Mouse (Mus musculus): ENCODE data around the gene Ctsh. TPM values are rescaled to one million over a fixed set of nuclear protein-coding genes. Genes with fewer than 3 reads are reported as not detected.
"Not testable (repeated sequence)": the region's sequence is repeated elsewhere in the genome, so short reads cannot be mapped to it uniquely, and the experiment has no call there.

The Ctsh gene
- polyA plus RNA-seq, 1 experiment: 300 TPM

DNA sequence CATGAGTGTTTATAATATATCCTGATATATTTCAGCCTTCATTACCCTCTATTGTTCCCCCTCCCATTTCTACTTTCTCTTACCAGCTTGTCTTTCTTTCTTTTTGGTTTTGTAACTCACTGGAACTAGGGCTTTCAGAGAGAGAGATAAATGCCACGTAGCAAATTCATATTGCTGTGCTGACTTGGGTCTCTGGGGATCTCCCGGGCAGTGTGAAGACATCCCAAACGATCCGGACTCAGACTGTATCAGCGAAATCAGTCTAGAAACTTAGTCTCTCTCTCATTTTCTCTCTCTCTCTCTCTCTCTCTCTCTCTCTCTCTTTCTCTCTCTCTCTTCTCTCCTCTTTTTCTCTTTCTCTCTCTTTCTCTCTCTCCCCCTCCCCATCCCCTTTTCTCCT is 1.5 kb downstream of the Ctsh start:
- Histone ChIP-seq H3K4me1 (ENCODE audit: control insufficient read depth, insufficient read depth, low read length) (peaks cover 19% of the 10 kb centered on the region), H3K27ac (ENCODE audit: insufficient read depth, low read depth, low read length) (no peak overlapping the region), H3K4me3 (ENCODE audit: insufficient read depth, low read length) (no peak overlapping the region)
- TF ChIP-seq CTCF (IDR thresholded peaks at IDR 0.05; ENCODE audit: low read depth, low read length): no peak
- no peak for TF ChIP-seq POLR2A (IDR thresholded peaks at IDR 0.05; ENCODE audit: borderline replicate concordance, low read depth, low read length)

DNA sequence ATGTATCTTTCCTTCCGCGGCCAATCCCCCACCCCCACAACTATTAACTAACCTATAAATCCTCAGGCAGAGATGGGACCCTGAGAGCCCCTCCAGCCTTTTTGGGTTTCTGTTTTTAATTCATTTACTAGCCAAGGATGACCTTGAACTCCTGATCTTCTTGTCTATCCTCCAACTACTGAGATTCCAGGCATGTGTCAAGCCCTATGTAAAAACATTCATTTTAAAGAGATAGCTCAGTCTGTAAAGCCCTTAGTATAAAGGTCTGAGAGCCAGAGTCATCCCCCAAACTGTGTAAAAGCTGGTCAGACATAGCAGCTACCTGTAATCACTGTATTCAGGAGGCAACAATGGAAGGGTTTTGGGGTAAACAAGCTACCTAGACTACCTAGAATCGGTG is 2.0 kb downstream of the Ctsh start:
- H3K4me1 ChIP-seq (ENCODE audit: control insufficient read depth, insufficient read depth, low read length): peaks cover 22% of the 10 kb centered on the region
- no peak overlapping the region for H3K27ac ChIP-seq (ENCODE audit: insufficient read depth, low read depth, low read length)
- no peak overlapping the region for H3K4me3 ChIP-seq (ENCODE audit: insufficient read depth, low read length)
- TF ChIP-seq POLR2A (IDR thresholded peaks at IDR 0.05; ENCODE audit: borderline replicate concordance, low read depth, low read length) (no peak), CTCF (IDR thresholded peaks at IDR 0.05; ENCODE audit: low read depth, low read length) (no peak)

DNA sequence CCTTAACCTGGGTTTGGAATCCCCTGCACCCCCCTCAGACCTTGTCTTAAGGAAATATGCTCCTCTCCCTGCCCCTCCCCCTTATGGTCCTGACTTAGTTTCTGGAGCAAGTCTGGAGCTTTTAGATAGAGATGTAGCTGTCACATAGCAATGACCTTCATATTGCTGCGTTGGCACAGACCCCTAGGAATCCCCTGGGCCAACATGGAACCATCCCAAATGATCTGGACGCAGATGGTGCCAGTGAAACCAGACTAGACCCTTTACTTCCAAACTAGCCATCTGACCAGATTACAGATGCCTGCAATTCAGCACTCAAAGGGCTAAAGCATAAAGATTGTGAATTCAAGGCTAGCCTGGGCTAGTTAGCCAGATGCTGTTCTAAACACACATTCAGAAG is 2.8 kb downstream of the Ctsh start:
- Histone ChIP-seq H3K4me1 (ENCODE audit: control insufficient read depth, insufficient read depth, low read length) (peaks cover 22% of the 10 kb centered on the region), H3K27ac (ENCODE audit: insufficient read depth, low read depth, low read length) (no peak overlapping the region), H3K4me3 (ENCODE audit: insufficient read depth, low read length) (no peak overlapping the region)
- TF ChIP-seq CTCF (IDR thresholded peaks at IDR 0.05; ENCODE audit: low read depth, low read length): no peak
- TF ChIP-seq POLR2A (IDR thresholded peaks at IDR 0.05; ENCODE audit: borderline replicate concordance, low read depth, low read length): no peak

DNA sequence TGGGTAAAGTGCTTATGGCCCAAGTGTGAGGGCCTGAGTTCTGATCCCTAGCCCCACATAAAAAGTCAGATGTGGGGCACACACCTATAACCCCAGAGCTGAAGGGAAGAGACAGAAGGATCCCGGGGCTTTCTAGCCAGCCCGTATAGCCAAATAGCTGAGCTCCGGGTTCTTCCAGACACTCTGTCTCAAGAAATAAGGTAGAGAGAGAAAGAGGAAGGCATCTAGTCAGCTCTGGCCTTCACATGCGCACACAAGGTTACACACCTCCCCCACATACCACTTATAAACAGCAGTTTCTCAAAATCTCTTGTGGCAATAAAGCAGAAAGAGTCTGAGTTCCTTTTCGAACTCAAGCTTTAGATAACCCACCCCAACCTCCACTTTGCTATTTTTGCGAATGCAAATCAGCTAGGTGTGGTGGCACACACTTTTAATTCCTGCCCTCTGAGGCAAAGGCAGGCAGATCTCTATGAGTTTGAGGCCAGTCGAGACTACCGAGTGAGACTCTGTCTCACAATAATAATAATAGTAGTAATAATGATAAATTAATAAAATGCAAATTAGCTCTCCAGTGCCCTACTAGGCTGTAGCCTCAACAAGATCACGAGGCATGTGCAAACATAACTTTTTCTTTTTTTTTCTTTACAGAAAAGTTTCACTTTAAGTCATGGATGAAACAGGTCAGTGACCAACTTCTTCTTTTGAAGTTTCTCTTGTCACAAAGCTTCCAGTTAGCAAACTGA is 6.0 kb downstream of the Ctsh start:
- Histone ChIP-seq H3K27ac (ENCODE audit: insufficient read depth, low read depth, low read length) (0 out of 2 replicates have a peak overlapping the region, but pooled peaks have one; percentile 11), H3K4me1 (ENCODE audit: control insufficient read depth, insufficient read depth, low read length) (peaks cover 19% of the 10 kb centered on the region), H3K4me3 (ENCODE audit: insufficient read depth, low read length) (no peak overlapping the region)
- no peak for TF ChIP-seq CTCF (IDR thresholded peaks at IDR 0.05; ENCODE audit: low read depth, low read length)
- TF ChIP-seq POLR2A (IDR thresholded peaks at IDR 0.05; ENCODE audit: borderline replicate concordance, low read depth, low read length): no peak

DNA sequence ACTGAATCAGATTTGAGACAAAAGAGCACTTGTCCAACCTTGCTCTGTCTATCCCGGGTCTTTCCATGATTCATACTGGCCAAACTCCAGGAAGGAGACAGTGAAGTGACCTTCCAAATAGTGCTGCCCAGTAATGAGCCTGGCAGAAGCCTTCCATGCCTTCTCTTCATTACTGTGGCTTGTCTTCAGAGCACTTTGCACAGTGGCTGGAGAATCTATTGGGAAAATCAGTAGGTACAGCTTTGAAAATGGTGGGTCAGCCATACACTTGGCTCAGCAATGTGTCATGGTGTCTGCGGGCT is 6.6 kb downstream of the Ctsh start:
- no peak overlapping the region for H3K4me3 ChIP-seq (ENCODE audit: insufficient read depth, low read length)
- TF ChIP-seq POLR2A (IDR thresholded peaks at IDR 0.05; ENCODE audit: borderline replicate concordance, low read depth, low read length) (no peak), CTCF (IDR thresholded peaks at IDR 0.05; ENCODE audit: low read depth, low read length) (no peak)
- peaks cover 17% of the 10 kb centered on the region for H3K4me1 ChIP-seq (ENCODE audit: control insufficient read depth, insufficient read depth, low read length)
- H3K27ac ChIP-seq (ENCODE audit: insufficient read depth, low read depth, low read length): 0 out of 2 replicates have a peak overlapping the region, but pooled peaks have one; percentile 6

DNA sequence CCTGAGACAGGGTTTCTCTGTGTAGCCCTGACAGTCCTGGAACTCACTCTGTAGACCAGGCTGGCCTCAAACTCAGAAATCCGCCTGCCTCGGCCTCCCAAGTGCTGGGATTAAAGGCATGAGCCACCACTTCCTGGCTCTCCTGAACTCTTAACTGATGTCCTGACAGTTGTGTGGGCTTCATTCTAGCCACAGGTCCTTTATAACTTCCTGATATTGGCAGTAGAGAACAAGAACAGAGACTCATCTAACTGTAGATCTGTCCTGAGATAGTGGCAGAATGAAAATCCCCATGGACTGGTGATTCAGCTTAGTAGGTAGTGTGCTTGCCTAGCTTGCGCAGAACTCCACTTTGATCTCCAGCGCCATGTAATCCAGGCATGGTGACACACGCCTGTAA is 7.0 kb downstream of the Ctsh start:
- not testable (repeated sequence) for H3K4me3 ChIP-seq (ENCODE audit: insufficient read depth, low read length); H3K27ac ChIP-seq (ENCODE audit: insufficient read depth, low read depth, low read length)
- H3K4me1 ChIP-seq (ENCODE audit: control insufficient read depth, insufficient read depth, low read length): peaks cover 17% of the 10 kb centered on the region

DNA sequence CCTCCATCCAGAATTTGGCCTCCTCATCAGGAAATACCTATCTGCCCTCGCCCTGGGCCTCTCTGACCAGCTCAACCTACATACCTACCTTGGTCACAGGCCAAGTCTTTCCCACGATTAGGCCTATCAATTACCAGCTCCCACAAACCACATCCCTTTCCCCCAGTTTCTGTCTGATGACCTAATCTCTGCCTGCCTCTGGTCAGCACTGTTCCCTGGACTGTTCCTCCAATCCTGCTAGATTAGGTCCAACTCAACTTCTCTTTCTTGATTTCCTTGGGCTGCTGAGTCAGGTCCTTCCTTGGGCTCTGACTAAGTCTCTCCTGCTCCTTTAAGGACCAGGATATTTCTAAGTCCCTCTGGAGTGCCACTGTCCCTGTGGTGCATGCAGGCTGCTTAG is 13.4 kb downstream of the Ctsh start:
- no peak overlapping the region for H3K4me3 ChIP-seq (ENCODE audit: insufficient read depth, low read length)
- H3K4me1 ChIP-seq (ENCODE audit: control insufficient read depth, insufficient read depth, low read length): peaks cover 9% of the 10 kb centered on the region
- H3K27ac ChIP-seq (ENCODE audit: insufficient read depth, low read depth, low read length): no peak overlapping the region
- TF ChIP-seq POLR2A (IDR thresholded peaks at IDR 0.05; ENCODE audit: borderline replicate concordance, low read depth, low read length): no peak
- TF ChIP-seq CTCF (IDR thresholded peaks at IDR 0.05; ENCODE audit: low read depth, low read length): no peak

DNA sequence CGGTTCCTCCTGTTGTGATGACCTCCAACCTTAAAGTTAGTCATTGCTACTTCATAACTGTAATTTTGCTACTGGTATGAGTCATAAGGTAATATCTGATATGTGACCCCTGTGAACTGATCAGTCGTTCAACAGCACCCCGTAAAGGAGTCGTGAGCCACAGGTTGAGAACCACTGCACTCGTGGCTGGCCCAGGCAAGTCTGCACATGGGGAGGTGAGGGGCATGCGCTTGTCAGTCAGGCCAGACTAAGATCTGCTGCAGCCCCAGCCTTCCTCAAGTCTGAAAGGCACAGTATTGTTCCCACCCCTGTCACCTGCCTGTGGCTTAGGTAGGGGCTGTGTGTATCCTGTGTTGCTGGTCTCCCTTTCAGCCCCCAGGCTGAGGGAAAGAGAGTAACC is 14.8 kb downstream of the Ctsh start:
- Histone ChIP-seq H3K4me3 (ENCODE audit: insufficient read depth, low read length) (no peak overlapping the region), H3K4me1 (ENCODE audit: control insufficient read depth, insufficient read depth, low read length) (peaks cover 9% of the 10 kb centered on the region), H3K27ac (ENCODE audit: insufficient read depth, low read depth, low read length) (no peak overlapping the region)
- TF ChIP-seq POLR2A (IDR thresholded peaks at IDR 0.05; ENCODE audit: borderline replicate concordance, low read depth, low read length): no peak
- TF ChIP-seq CTCF (IDR thresholded peaks at IDR 0.05; ENCODE audit: low read depth, low read length): no peak

DNA sequence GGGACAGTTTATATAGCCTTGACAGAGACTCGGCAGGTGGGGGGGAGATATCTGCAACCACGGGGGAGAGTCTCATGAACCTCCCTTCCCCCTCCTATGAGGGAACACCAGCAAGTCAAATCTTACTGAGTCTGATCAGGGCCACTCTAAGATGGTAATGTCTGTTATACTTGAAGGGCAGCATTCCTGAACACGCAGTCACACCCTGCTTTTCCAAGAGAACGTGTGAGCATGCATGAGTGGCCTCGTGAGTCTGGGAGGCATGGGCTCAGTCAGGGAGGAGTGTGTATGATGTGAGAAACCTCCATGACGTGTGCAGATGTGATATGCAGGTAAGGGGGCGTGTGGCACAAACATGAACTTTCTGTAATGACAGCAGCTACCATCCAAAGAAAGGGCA is 15.5 kb downstream of the Ctsh start:
- Histone ChIP-seq H3K4me3 (ENCODE audit: insufficient read depth, low read length) (no peak overlapping the region), H3K4me1 (ENCODE audit: control insufficient read depth, insufficient read depth, low read length) (peaks cover 9% of the 10 kb centered on the region), H3K27ac (ENCODE audit: insufficient read depth, low read depth, low read length) (no peak overlapping the region)
- TF ChIP-seq POLR2A (IDR thresholded peaks at IDR 0.05; ENCODE audit: borderline replicate concordance, low read depth, low read length): no peak
- TF ChIP-seq CTCF (IDR thresholded peaks at IDR 0.05; ENCODE audit: low read depth, low read length): no peak

DNA sequence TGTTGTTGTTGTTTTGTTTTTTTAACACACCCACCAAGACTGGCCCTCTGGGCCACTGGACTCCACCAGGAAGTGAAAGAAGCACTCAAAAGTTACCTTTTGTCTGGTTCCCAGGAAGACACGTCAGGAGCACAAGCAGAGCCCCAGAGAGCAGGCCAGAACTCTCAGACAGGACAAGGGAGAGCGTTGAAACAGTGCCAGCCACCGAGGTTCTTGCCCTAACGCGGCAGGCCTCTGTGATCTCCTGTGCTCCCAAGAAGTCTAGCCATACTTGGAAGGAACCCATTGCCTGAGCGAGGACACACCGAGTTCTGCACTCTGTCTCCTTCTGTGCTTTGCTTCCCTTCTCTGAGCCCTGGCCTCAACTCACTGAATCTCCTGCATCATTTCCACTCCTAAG is 16.2 kb downstream of the Ctsh start:
- Histone ChIP-seq H3K4me3 (ENCODE audit: insufficient read depth, low read length) (no peak overlapping the region), H3K27ac (ENCODE audit: insufficient read depth, low read depth, low read length) (no peak overlapping the region), H3K4me1 (ENCODE audit: control insufficient read depth, insufficient read depth, low read length) (peaks cover 9% of the 10 kb centered on the region)
- TF ChIP-seq POLR2A (IDR thresholded peaks at IDR 0.05; ENCODE audit: borderline replicate concordance, low read depth, low read length) (no peak), CTCF (IDR thresholded peaks at IDR 0.05; ENCODE audit: low read depth, low read length) (no peak)

DNA sequence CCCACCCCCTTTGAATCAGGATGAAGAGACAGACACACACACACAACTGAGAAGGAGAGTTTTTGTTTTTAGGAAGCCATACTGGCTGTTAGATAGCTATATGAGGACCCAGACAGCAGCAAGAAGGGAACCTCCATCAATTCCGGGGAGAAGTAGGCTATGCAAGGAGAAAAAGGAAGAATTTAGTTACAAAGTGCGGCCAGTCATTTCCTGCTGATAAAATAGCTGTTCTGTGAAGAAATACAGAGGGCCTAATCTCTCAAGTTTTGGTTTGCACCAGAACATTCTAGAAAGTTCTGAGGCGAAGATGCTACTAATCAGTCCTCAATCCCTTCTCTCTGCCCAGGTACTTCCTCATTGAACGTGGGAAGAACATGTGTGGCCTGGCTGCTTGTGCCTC is 21.4 kb downstream of the Ctsh start:
- TF ChIP-seq POLR2A (IDR thresholded peaks at IDR 0.05; ENCODE audit: borderline replicate concordance, low read depth, low read length): no peak
- TF ChIP-seq CTCF (IDR thresholded peaks at IDR 0.05; ENCODE audit: low read depth, low read length): no peak
- no peaks in the 10 kb centered on the region for H3K4me1 ChIP-seq (ENCODE audit: control insufficient read depth, insufficient read depth, low read length)
- no peak overlapping the region for H3K27ac ChIP-seq (ENCODE audit: insufficient read depth, low read depth, low read length)
- no peak overlapping the region for H3K4me3 ChIP-seq (ENCODE audit: insufficient read depth, low read length)

Data from bone marrow macrophage, adult 2 months (primary cell).